Mouse (Mus musculus): ENCODE results near the gene Rfx3. TPM values are rescaled to one million over a fixed set of nuclear protein-coding genes. Genes with fewer than 3 reads are reported as not detected.

Gene Rfx3
- total and polyA plus RNA-seq, 3 experiments, result 0.76 to 1.4 (median 1.2) TPM

DNA sequence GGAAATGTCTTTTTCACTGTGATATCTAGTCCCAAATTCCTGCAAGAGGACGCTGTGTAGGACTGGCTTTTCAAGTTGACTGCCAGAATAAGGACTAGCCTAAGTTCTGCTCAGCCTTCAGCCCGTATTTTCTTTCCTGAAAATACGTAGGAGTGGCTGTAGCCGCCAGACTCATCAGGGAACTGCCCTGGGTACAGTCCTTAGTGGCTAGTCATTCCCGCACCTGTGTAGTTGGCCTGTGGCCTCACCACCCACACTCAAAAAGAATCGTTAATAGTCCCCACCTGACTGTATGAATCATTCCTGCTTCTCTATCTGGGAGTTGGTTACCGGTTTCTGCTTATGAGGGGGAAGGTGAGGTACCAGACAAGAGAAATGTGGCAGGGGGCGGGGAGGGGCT is 272.1 kb downstream of the Rfx3 start:
- peak; percentile 13 for DNase-seq (ENCODE audit: extremely low read depth)
- dilution Hi-C loops (cut with MboI; ENCODE audit: extremely low pct_ligation_motif_present, extremely low pct_unique_long_range_greater_than_20kb, low sequenced_read_pairs) (no loop called here), in situ Hi-C loops (cut with MboI; ENCODE audit: low pct_ligation_motif_present, low pct_unique_long_range_greater_than_20kb, low sequenced_read_pairs) (no loop called here)
- Histone ChIP-seq H3K9me3 (replicated peaks; ENCODE audit: low read length) (no peaks in the 10 kb centered on the region), H3K27ac (ENCODE audit: insufficient read depth, low read depth) (no peak overlapping the region), H3K27me3 (replicated peaks) (no peaks in the 10 kb centered on the region), H3K4me2 (ENCODE audit: insufficient read depth, low read depth, poor library complexity, severe bottlenecking) (no peak overlapping the region), H3K79me2 (replicated peaks; ENCODE audit: control insufficient read depth, extremely low read depth, insufficient read depth, poor library complexity, severe bottlenecking) (no peaks in the 10 kb centered on the region), H3K4me1 (ENCODE audit: control insufficient read depth in 1 of 2, insufficient read depth in 2 of 2) (peaks cover 0 to 3% of the 10 kb centered on the region in 2 experiments; a peak in 1 of 4 replicates), H3K4me3 (replicated peaks in 1 of 3; ENCODE audit: low read depth in 2 of 3, low read length in 2 of 3, poor library complexity in 1 of 3) (no peak overlapping the region), H3K9ac (ENCODE audit: insufficient read depth, low read depth) (no peak overlapping the region), H3K36me3 (replicated peaks in 1 of 2; ENCODE audit: control insufficient read depth in 1 of 2, insufficient read depth in 1 of 2, low read length in 1 of 2) (no peaks in the 10 kb centered on the region)
- TF ChIP-seq MEF2A (IDR thresholded peaks at IDR 0.05; ENCODE audit: borderline replicate concordance, low read depth, low read length) (no peak), CTCF (conservative IDR thresholded peaks at IDR 0.05 in 1 of 2, IDR thresholded peaks at IDR 0.05 in 1 of 2; ENCODE audit: low read depth in 2 of 2, low read length in 2 of 2) (no peak), HCFC1 (IDR thresholded peaks at IDR 0.05; ENCODE audit: low read depth, low read length) (no peak), NELFE (IDR thresholded peaks at IDR 0.05; ENCODE audit: low read depth, low read length) (no peak), ZC3H11A (IDR thresholded peaks at IDR 0.05; ENCODE audit: low read depth, low read length) (no peak), CHD2 (IDR thresholded peaks at IDR 0.05; ENCODE audit: low read length) (no peak), USF2 (conservative IDR thresholded peaks at IDR 0.05; ENCODE audit: low read depth, low read length) (no peak), ZMIZ1 (IDR thresholded peaks at IDR 0.05; ENCODE audit: low read depth, low read length) (no peak), JUN (IDR thresholded peaks at IDR 0.05; ENCODE audit: insufficient read depth, low read depth, low read length) (no peak), JUND (conservative IDR thresholded peaks at IDR 0.05; ENCODE audit: low read depth, low read length) (no peak), RCOR1 (conservative IDR thresholded peaks at IDR 0.05; ENCODE audit: low read depth, low read length) (no peak), UBTF (IDR thresholded peaks at IDR 0.05; ENCODE audit: low read depth, low read length) (no peak), MAFK (IDR thresholded peaks at IDR 0.05; ENCODE audit: insufficient replicate concordance, low read length) (no peak), USF1 (IDR thresholded peaks at IDR 0.05; ENCODE audit: low read depth, low read length) (no peak), BHLHE40 (IDR thresholded peaks at IDR 0.05; ENCODE audit: low read depth, low read length) (no peak), CHD1 (IDR thresholded peaks at IDR 0.05; ENCODE audit: low read depth, low read length) (no peak), MYC (IDR thresholded peaks at IDR 0.05; ENCODE audit: low read depth, low read length) (no peak), MAX (IDR thresholded peaks at IDR 0.05; ENCODE audit: low read length) (no peak), PAX5 (IDR thresholded peaks at IDR 0.05; ENCODE audit: low read length) (no peak)

DNA sequence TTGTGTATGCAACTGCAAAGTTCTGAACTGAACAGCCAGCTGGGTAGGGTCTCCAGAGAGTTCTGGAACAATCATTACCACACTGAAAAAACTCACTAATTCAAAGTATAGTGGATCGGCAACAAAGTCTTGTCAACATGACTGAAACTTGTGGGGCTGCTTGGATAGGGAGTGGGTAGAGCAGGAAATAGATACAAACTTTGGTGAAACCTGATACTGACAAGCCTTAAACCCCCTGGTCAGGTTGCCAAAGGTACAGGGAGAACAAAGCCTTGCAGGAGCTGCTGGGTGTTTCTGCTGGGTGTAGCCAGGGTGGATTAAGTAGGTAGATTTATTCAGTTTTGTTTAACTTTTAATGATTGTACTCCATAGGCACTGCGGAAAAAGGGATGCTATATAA is 274.4 kb downstream of the Rfx3 start:
- no peak overlapping the region for H3K4me2 ChIP-seq (ENCODE audit: insufficient read depth, low read depth, poor library complexity, severe bottlenecking)
- H3K27me3 ChIP-seq (replicated peaks), result no peaks in the 10 kb centered on the region
- TF ChIP-seq KAT2A (IDR thresholded peaks at IDR 0.05; ENCODE audit: insufficient replicate concordance, low read length) (no peak), ELF1 (IDR thresholded peaks at IDR 0.05; ENCODE audit: low read depth, low read length) (no peak), USF2 (conservative IDR thresholded peaks at IDR 0.05; ENCODE audit: low read depth, low read length) (no peak), ZKSCAN1 (IDR thresholded peaks at IDR 0.05; ENCODE audit: borderline replicate concordance, low read depth, low read length) (no peak), HCFC1 (IDR thresholded peaks at IDR 0.05; ENCODE audit: low read depth, low read length) (no peak), NRF1 (IDR thresholded peaks at IDR 0.05; ENCODE audit: low read depth, low read length) (no peak), PAX5 (IDR thresholded peaks at IDR 0.05; ENCODE audit: low read length) (no peak), E2F4 (IDR thresholded peaks at IDR 0.05; ENCODE audit: insufficient replicate concordance, low read depth, low read length) (no peak), MAZ (IDR thresholded peaks at IDR 0.05; ENCODE audit: low read depth, low read length) (no peak), UBTF (IDR thresholded peaks at IDR 0.05; ENCODE audit: low read depth, low read length) (no peak), GABPA (IDR thresholded peaks at IDR 0.05; ENCODE audit: insufficient replicate concordance, low read depth, low read length) (no peak), ZC3H11A (IDR thresholded peaks at IDR 0.05; ENCODE audit: low read depth, low read length) (no peak)
- peaks cover 0 to 3% of the 10 kb centered on the region in 2 experiments; a peak in 1 of 4 replicates for H3K4me1 ChIP-seq (ENCODE audit: control insufficient read depth in 1 of 2, insufficient read depth in 2 of 2)
- H3K9me3 ChIP-seq (replicated peaks; ENCODE audit: low read length), result no peaks in the 10 kb centered on the region
- H3K79me2 ChIP-seq (replicated peaks; ENCODE audit: control insufficient read depth, extremely low read depth, insufficient read depth, poor library complexity, severe bottlenecking), result no peaks in the 10 kb centered on the region
- no peak overlapping the region for H3K27ac ChIP-seq (ENCODE audit: insufficient read depth, low read depth)
- in situ Hi-C loops (cut with MboI; ENCODE audit: low pct_ligation_motif_present, low pct_unique_long_range_greater_than_20kb, low sequenced_read_pairs), result no loop called here
- no peak overlapping the region for H3K9ac ChIP-seq (ENCODE audit: insufficient read depth, low read depth)
- H3K4me3 ChIP-seq (replicated peaks in 1 of 3; ENCODE audit: low read depth in 2 of 3, low read length in 2 of 3, poor library complexity in 1 of 3), result no peak overlapping the region
- H3K36me3 ChIP-seq (replicated peaks in 1 of 2; ENCODE audit: control insufficient read depth in 1 of 2, insufficient read depth in 1 of 2, low read length in 1 of 2), result no peaks in the 10 kb centered on the region
- DNase-seq (ENCODE audit: extremely low read depth), result no peak
- dilution Hi-C loops (cut with MboI; ENCODE audit: extremely low pct_ligation_motif_present, extremely low pct_unique_long_range_greater_than_20kb, low sequenced_read_pairs), result no loop called here

Measured in CH12.LX (cell line).